Mouse (Mus musculus): ENCODE results near the gene Col26a1.
A peak's percentile ranks its signal among the peaks of the same experiment; 100 is the strongest.

Gene Col26a1

DNA sequence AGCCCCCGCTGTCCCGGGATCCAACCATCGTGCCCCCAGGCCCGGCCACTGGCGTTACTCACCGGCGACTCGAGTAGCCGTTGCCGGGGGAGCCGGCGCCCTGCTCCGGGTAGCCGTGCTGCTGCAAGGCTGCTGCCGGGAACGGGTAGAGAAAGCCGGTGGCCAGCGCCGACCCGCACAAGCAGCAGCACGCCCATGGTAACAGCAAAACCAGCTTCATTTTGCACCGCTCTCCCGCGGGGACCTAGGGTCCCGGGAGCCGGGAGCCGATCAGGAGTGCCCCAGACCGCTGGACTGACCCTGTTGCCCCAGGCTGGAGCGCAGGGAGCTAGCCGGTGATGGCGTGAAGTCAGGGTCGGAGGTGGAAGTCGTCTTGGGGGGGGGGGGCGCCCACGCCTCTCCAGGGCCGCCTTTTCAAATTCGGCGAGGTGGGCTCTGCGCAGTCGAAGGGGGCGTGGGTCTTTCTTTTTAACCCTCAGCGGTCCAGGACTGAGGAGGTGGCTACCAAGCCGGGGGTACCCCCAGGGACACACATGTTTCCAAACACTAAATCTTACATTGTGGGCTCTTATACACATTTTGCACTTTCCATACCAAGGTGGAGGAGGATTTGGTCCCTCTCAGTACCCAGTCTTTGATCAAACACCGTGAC lies at the start of gene Col26a1:
TSS of gene Col26a1 (minus strand) at position 422 of the 652 bp plus-strand sequence.
- DNase-seq (ENCODE audit: low read depth, low spot score) = no peak

DNA sequence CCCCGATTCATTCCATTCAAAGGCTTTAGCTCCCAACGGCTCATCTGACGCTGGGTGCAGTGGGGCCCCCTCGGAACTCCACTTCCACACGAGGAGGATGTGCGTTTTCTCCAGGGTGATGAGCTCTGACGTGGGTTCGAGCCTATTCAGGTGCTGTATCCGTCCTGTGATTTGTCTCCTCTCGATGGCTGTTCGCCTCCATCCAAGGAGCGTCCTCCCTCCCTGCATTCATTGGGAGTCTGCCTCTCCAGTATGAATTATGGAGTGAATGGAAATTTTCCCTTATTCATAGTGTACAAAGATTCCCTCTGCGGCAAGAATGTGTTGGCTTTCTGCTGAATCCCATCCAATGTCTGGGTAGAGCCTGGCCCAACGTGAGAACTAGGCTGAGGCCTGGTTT lies 48.9 kb upstream of the Col26a1 start:
- no peak for DNase-seq (ENCODE audit: low read depth, low spot score)

DNA sequence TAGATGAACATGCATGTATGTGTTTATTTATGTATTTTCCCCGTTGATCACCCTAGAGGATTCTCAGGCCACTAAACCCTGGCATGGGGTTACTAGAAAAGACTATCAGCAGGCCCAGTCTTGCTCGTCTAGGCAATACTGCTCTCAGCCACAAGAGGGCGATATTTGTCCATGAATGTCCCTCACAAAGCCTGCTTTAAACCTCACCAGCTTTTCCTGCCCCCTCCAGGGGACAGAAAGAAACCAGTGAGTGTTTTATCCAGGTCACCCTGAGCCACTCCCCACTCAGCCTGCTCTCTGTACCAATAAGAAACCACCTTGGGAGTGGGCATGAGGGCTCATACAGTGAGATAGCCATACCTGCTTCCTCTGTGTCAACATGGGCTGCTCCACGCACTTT lies 46.1 kb upstream of the Col26a1 start:
- DNase-seq (ENCODE audit: low read depth, low spot score) = peak; percentile 73

DNA sequence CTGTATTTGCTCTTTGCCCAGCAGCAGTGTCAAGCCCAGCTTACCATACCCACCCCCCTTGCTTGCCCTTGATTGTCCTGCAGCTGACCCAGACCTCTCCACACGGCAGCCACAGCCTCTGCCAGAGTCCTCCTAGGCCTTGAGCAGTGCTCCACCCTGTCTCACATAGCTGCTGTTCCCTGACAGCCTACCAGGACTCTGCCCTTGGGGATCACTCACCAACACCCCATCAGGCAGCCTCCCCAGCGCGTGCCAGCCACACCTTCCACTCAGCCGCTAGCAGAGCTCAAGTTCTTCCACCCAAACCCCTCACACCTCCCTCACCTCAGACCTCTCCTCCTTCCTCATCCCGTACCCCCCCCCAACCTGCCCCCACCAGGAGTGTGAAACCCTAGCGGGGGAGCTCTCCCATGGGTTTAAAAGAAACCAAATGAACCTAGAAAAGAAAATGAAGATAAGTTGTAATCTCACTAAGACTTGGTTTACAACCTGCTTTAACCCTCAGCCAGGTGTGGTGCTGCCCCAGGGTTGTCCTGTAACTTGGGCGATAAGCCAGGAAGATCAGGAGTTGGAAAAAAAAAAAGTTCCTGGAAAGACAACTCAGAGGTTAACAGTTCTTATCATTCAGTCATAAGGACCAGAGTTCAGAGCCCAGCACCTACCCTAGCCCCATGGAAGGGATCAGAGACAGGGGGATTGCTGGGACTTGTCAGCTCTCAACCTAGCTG lies 40.9 kb upstream of the Col26a1 start:
- no peak for DNase-seq (ENCODE audit: low read depth, low spot score)

DNA sequence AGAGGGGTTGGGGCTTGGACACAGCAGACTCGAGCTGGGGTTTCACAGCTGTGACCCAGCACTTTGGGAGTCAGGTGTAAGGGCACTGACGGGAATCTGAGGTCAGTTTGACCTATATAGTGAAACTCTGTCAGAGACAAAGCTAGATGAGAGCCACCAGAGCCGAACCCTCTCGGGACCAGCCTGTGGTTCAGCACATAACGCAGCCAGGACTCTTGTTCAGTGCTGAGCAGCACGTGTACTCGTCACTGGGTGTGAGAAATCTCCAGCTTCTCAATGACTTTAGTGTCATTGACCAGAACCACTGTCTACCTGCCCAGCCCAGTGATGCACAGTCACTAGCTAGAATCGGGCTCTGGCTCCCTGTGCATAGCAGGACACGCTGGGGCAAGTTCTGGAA lies 39.8 kb upstream of the Col26a1 start:
- no peak for DNase-seq (ENCODE audit: low read depth, low spot score)

DNA sequence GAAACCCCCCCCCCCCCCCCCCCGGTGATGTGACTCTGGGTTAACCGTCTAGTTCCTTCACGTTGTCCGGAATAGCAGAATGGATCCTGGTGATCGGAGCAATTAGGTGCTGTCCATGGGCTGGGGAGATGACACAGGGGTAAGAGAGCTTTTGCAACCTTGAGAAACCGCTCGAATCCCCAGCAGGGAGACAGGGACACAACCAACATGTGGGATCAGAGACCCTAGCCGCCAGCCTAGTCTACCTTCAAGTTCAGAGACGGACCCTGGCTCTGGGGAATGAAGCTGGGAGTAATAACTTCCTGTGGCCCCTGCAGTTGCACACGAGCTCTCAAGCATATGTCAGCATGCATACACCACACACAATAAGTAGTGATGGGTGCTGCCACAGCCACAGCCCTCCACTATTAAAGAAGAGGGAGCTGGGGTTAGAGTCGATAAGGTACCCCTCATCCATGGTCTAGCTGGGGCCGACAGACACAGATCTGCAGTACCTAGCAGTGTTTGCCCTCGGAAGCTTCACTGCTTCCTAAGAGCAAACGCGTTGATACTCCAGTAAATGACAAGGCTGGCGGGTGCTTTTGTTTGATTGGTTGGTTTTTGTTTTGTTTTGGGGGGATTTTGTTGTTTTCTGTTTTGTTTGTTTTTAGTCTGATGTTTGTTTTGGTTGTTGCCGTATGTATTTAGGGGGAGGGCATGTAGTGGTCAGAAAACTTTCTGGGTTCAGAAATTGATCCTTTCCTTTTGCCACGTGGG lies 36.7 kb upstream of the Col26a1 start:
- DNase-seq (ENCODE audit: low read depth, low spot score) = no peak

DNA sequence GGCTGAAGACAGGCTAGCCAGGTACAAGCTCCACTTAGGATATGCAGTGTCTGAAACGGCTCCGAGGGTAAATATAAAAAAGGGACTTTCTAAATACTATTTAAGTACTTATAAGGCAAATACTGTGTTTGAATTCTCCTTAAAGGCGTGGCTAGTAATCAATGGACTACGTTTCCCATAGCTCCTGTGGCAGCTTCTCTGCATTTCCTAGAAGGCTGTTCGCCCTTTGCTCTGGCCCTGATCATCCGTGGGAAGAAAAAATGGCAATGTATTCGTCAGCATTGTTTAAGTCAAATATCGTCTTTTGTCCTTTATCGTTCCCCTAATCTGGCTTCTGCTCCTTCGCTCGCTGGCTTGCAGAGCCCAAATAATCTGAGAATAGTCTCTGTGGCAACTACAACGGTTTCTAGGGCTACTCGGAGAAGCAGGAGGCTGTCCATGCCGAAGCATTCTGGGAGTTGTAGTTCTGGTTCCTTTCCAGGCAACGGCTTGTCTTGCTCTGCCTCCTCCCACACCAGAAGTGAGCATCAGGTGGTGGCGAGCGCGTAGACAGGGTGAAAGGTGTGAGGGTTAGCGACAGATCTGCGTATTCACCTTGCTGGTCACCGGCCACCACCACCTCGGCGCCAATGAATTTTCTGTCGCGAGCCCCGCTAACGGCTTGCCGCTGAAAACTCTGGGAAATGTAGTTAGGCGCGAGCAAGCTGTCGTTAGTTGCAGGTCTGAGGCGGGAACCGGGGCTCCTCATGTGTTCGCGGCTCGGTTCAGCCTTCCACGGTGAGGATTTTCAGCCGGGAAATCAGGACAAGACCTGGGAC lies 35.9 kb upstream of the Col26a1 start:
- peak; percentile 73 for DNase-seq (ENCODE audit: low read depth, low spot score)

DNA sequence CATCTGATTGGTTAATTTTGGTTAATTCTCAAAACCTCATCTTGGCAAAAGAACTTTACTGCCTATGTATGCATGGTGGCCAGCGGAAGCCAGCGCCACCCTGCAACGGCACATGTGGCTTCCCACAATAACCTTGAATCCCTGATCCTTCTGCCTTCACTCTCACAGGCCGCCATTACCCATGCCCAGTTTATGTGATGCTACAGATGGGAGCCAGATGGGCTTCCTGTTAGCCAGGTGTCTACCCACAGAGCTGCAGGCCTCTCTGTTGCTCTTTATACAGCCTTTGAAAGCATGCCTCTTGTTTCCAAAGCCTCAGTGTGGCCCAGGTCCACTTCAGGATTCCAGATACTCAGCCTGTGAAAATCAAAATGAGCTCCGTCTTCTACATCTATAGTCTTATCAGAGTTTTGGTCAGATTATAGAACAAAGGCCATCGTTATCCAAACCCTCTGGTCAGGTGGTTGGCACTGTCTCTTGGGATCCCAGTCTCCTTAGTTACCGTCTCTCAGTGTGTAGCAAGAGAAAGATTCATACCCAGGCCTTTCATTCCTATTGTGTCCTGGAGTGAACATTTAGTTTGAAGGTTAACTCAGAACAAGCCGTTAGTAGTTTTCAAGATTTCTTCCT lies 34.7 kb upstream of the Col26a1 start:
- no peak for DNase-seq (ENCODE audit: low read depth, low spot score)

DNA sequence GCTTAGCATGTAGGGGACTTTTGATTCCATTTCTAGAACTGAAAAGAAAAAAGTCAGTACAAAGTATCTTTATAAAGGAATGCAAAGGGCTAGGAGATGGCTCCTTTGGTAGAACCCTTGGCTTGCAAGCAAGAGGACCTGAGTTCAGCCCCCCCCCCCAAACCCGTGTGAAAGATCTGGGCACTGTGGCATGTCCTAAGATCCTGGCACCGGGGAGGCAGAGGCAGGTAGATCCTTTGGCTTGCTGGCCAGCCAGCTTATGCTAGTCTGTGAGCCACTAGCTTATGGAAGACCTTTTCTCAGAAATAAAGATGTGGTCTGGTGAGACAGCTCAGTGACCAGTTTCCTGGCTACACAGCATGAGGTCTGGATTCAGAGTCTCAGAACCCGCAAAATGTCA lies 31.2 kb upstream of the Col26a1 start:
- no peak for DNase-seq (ENCODE audit: low read depth, low spot score)

DNA sequence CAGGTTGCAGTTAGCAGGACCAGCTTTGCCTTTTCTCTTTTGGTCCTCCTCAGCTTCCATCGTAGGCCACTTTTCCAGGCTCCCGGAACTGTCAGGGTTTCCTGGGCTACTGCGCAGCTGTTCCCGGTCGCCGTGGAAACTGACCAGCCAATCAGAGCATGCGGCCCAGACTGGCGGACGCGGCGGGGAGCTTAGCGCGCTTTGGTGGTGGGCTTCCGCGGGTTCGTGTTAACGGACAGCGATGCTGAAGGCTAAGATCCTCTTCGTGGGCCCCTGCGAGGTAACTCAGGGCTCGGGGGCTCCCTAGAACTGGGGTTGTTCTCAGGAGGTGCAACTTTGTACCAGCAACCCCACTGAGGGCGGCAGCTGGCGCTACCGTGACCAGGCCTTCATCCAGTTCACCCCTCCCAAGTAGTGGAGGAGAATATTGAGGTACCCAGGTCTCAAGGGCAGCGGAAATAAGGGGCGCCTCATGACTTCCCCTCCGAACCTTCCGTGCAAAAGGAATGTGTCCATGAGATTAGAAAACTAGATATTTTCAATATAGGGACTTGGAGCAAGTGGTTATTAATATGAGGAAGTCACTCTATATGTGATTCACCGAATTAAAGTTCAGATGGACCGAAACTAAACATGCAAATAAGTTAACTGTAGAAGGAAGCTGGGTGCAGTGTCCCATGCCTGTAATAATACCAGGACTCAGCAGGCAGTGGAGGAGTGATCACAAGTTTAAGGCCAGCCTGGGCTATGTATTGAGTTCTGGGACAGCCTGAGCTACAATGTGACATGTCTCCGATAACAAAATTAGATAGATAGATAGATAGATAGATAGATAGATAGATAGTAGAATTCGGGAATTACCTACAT lies 25.2 kb upstream of the Col26a1 start, which contains the start of gene Ift22:
TSS of gene Ift22 (plus strand) at position 160 of the 867 bp plus-strand sequence.
- peak; percentile 86 for DNase-seq (ENCODE audit: low read depth, low spot score)

DNA sequence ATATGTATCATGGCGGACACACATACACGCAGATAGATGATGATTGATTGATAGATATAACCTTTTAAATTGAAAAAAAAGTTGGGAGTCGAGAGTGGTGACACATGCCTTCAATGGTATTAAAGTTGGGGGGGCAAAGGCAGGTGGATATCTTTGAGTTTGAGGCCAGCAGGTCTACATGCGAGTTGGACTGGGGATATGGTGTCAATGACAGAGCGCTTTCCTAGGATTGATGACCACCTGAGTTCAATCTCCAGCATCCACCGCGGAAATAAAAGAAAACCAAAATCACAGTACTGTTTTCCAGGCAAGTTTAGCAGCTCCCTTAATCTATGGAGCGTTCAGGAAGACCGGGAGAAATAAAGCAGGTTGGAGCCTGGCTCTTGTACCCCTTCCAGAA lies 24.6 kb upstream of the Col26a1 start:
- DNase-seq (ENCODE audit: low read depth, low spot score) = no peak

DNA sequence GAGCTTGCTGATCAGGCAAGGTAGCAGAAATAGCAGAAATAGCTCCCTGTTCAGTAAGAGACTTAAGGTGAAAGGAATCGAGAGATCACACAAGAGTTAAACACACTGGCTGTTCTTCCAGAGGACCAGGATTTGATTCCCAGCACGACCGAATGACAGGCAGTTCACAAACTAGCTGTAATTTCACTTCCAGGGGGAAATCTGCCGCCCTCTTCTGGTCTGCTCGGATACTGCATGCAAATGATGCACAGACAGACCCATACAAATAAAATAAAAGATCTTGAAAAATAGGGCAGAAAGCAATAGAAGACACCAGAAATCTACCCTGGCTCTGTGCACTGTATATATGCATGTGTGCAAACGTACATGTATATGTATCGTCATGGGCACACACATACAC lies 22.6 kb upstream of the Col26a1 start:
- no peak for DNase-seq (ENCODE audit: low read depth, low spot score)

DNA sequence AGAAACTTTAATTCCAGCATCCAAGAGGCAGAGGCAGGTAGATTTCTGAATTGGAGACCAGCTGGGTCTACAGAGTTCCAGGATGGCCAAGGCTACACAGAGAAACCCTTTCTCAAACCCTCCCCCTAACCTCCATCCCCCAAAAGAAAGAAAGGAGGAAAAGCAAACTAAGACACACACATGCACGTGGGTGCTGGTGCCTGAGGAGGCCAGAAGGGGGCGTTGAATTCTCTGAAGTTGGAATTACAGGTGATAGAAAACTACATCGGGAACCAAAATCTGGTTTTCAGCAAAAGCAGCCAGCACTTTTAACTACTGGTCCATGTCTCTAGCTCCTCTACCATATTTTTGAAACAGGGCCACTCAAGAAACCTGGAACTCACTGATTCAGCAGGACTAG lies 21.6 kb upstream of the Col26a1 start:
- no peak for DNase-seq (ENCODE audit: low read depth, low spot score)

DNA sequence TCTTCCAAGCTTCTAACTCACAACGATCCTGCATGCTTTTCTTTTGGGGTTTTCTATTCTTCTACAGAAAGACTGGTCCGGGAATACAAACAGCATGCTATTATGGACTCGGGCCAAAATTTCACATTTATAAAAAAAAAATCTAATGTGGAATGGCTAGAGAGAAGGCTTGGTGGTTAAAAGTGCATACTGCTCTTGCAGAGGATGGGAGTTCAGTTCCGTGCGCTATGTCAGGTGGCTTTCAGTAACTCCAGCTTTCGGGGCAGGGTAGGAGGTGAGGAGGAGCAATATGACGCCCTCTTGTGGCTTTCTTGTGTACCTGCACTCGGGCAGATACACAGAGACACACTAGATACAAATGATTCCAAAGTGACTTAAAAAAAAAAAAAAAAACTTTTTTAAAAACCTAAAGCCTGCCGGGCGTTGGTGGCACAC lies 12.5 kb upstream of the Col26a1 start:
- no peak for DNase-seq (ENCODE audit: low read depth, low spot score)

DNA sequence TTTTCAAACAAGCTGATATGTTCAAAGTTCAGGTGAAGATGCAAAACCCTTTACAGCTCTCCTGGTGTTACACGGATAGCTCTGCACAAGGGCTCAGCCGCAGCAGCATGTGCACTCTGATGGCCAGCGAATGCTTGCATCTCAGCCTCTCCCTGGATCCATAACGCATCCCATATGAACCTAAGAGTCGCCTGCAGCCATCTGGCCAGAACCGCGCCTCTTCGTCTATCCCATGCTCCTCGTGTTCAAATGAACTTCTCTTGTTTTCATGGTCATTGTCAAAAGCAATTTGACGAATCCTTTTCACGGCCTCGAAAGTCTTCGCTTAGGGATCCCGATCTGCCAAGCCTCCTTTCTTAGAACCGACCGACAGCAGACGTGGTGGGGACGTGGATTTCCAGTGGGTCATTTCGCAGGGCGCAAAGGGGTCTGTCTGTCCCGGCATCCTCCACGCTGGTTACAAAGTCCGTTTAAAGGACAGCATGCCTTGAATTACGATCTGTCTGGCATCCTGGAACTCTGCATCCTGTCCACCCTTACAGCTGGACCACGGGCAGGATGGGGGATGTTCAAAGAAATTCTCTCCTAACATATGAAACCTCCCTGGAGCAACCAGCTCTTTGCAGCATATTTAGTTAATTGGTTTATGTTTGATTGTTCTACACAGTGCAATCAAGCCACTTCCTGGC lies 12.0 kb upstream of the Col26a1 start:
- no peak for DNase-seq (ENCODE audit: low read depth, low spot score)

DNA sequence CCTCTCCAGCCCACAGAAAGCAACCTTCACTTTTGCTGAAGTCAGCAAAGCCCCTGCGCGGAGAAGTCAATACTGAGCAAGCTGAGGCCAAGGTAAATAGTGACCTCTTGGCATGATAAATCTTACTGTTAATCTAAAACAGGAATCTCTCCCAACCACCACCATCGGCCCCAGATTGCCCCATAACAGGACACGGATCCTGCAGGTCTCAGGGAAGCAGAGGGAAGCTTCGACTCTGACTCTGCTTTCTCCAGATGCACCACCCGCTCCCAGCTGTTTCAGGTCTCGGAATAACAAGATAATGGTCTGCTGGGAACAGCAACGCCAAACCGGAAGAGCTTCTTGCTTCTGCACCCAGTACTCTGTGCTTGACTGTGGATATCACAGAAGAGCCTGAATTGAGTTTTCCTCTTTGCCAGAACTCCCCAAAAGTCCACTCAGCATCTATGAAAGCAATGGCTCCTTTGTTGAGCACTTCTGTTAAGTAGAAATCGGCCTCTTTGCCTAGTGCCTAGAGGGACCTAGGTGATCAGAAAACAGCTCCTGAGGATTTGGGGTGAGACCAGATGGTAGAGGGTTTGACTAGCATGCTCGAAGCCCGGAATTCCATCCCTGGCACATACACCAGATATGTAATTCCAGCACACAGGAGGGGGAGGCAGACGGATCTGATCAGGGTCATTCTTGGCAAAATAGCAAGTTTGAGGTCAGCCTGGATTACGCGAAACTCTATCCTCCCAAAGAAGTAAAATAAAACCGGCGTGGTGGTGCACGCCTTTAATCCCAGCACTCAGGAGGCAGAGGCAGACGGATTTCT lies 5.7 kb upstream of the Col26a1 start:
- DNase-seq (ENCODE audit: low read depth, low spot score) = no peak

DNA sequence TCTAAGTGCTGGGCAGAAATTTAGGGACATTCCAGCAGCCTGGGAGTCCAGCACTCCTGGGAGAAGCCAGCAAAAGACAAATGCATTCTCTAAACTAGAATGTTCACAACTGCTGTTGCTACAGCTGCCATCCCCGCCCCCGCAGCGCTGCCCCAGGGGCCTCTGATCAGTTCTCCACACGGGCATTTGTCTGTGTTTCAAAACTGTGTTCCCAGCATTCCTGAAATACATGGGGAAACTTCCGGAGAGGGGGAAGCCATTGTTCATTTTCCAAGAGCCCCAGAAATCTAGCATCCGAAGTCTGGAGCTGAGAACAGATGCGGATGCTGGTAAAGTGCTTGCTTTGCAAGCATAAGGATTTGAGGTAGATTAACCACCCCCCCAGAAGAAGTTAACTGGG lies 3.9 kb upstream of the Col26a1 start:
- DNase-seq (ENCODE audit: low read depth, low spot score) = no peak

DNA sequence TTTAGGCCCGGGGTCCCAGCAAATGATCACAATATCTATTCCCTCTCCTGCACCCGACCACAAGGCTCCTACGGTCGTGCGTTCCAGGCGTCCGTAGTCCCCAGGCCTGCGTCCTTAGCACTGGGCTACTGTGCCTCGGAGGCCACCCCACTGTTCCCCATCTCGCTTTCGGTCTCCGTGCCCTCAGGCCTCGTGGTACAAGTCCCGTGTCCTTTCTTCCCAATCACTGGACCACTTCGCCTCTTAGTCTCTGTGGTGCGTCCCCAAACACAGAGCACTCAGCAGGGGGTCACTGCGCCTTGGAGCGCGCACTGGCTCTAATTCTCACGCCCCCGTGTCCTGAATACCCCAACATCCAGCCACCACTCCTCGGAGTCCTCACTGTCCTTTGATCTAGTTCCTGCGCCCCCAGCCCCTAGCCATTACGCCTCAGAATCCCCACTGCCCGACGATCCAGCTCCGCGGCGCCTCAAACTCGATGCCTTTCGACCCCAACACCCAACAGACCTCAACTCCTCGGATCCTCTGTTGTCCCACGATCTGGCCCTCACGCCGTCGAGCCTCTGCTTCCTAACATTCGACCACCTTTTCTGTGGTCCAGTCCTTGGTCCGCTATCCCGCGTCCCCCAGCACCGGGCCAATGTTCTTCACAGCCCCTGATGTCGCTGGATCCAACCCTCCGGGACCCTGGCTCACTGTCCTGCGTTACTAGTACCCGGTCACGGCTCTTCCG lies 788 bp downstream of the Col26a1 start:
- DNase-seq (ENCODE audit: low read depth, low spot score) = no peak

Measured in embryo, embryonic 11.5 days (tissue).